Mouse (Mus musculus) lung, adult 2 months (tissue): ENCODE measurements around the gene Dnajb12.

ENCODE experiments used
- CTCF ChIP-seq: fragments of 200-500 bp; IDR thresholded peaks from 2 replicates; pipeline ENCODE4 v1.5.1; 2011; ENCODE audit warnings: mild to moderate bottlenecking, low read length, control low read depth; ENCODE audit not compliant: insufficient read depth
- POLR2A ChIP-seq: fragments of 200-500 bp; IDR thresholded peaks from 2 replicates; pipeline ENCODE4 v1.6.1; 2011; ENCODE audit warnings: low read depth, mild to moderate bottlenecking, control low read depth, low read length, borderline replicate concordance; ENCODE audit errors: extremely low read depth

- TF ChIP-seq CTCF (no peak), POLR2A (no peak)
Observed at GRCm38 (mm10) chr10:59837490-59837889, 41.9 kb upstream of the Dnajb12 start.
